Mouse (Mus musculus) lung, embryonic 16.5 days (tissue): ENCODE results near the gene Hacd1. TPM values are rescaled to one million over a fixed set of nuclear protein-coding genes. Genes with fewer than 3 reads are reported as not detected.

Experiments
- ATAC-seq: fragments of 200-750 bp; cut with Nextera tagmentation; 2 replicates; pipeline ENCODE4 v1.8.0; 2017; ENCODE audit warnings: low read depth, mild to moderate bottlenecking, moderate library complexity
- H3K27ac ChIP-seq: fragments of 300-500 bp; sonication (generic); 2 replicates; pipeline ENCODE4 v1.5.1; 2014; ENCODE audit warnings: mild to moderate bottlenecking, control low read depth, low read length
- H3K27me3 ChIP-seq: fragments of 300-500 bp; sonication (generic); 2 replicates; pipeline ENCODE4 v1.6.1; 2014; ENCODE audit warnings: low read depth, low read length, mixed read lengths; ENCODE audit not compliant: control insufficient read depth, insufficient read depth
- H3K36me3 ChIP-seq: fragments of 300-500 bp; sonication (generic); 2 replicates; pipeline ENCODE4 v1.6.1; 2014; ENCODE audit warnings: low read length; ENCODE audit not compliant: control insufficient read depth, insufficient read depth
- H3K4me1 ChIP-seq: fragments of 300-500 bp; sonication (generic); replicated peaks from 2 replicates; pipeline ENCODE4 v1.6.1; 2014; ENCODE audit warnings: low read length, mixed read lengths; ENCODE audit not compliant: control insufficient read depth, insufficient read depth
- H3K4me2 ChIP-seq: fragments of 300-500 bp; sonication (generic); 2 replicates; pipeline ENCODE4 v1.6.1; 2014; ENCODE audit warnings: low read depth, low read length, control low read depth
- H3K4me3 ChIP-seq: fragments of 300-500 bp; sonication (generic); 2 replicates; pipeline ENCODE4 v1.5.1; 2014; ENCODE audit warnings: mild to moderate bottlenecking, low read length, control low read depth
- H3K9ac ChIP-seq: fragments of 300-500 bp; sonication (generic); 2 replicates; pipeline ENCODE4 v1.6.1; 2014; ENCODE audit warnings: low read length, control low read depth
- H3K9me3 ChIP-seq: fragments of 300-500 bp; sonication (generic); 2 replicates; pipeline ENCODE4 v1.6.1; 2016; ENCODE audit warnings: low read length; ENCODE audit not compliant: control insufficient read depth
- WGBS: fragments of 180-500 bp; shearing (Covaris S2); extraction: QIAGEN DNeasy Blood & Tissue Kit; methylation state at CpG from one replicate; pipeline ENCODE4 v1.1.7; 2014; 5-methylcytosine and 5-hydroxymethylcytosine counted together
- polyA plus RNA-seq: library from polyadenylated mRNA; unstranded; fragments of >200 nt; fragmentation: Nextera tagmentation; extraction: Ambion mirVana; gene quantifications from 2 replicates; pipeline ENCODE4 v1.2.1, GENCODE M21; 2015

The Hacd1 gene
- polyA plus RNA-seq, 1 experiment from 2014 or later, result 82.0 TPM

DNA sequence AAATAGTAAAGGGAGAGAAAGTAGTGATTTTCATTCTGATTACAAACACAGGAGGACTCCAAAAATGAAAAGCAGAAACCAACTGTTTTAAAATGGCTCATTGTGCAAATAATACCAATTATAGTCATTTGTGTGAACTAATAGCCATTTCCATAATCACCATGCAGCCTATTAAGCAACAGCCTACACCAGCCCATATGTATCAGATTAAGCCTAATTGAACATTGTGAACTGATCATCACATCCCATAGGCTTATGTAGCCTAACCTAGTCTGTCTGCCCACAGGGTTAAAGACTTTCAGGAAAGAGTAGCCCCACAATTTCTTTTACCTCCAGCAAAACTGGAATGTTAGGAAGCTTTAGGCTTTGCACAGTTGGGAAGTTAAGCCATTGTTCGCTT lies 125.2 kb downstream of the Hacd1 start:
- H3K9ac ChIP-seq, result no peak overlapping the region
- H3K27ac ChIP-seq, result no peak overlapping the region
- no peaks in the 10 kb centered on the region for H3K9me3 ChIP-seq
- no peaks in the 10 kb centered on the region for H3K27me3 ChIP-seq
- WGBS, result 79% methylated on average over 1 of the region's 1 CpGs
- H3K4me2 ChIP-seq, result no peak overlapping the region
- H3K36me3 ChIP-seq, result no peaks in the 10 kb centered on the region
- ATAC-seq, result no peak
- no peaks in the 10 kb centered on the region for H3K4me1 ChIP-seq
- no peak overlapping the region for H3K4me3 ChIP-seq

GRCm38 (mm10) chr2:13888568-13888967 lies 167.4 kb downstream of the Hacd1 start:
- H3K9ac ChIP-seq, result no peak overlapping the region
- no peak overlapping the region for H3K27ac ChIP-seq
- H3K4me2 ChIP-seq, result no peak overlapping the region
- no peak overlapping the region for H3K4me3 ChIP-seq
- no peaks in the 10 kb centered on the region for H3K36me3 ChIP-seq
- H3K9me3 ChIP-seq, result no peaks in the 10 kb centered on the region
- H3K27me3 ChIP-seq, result no peaks in the 10 kb centered on the region
- no peaks in the 10 kb centered on the region for H3K4me1 ChIP-seq
- no peak for ATAC-seq

- Histone ChIP-seq H3K9ac (no peak overlapping the region), H3K27me3 (no peaks in the 10 kb centered on the region), H3K4me3 (no peak overlapping the region), H3K9me3 (no peaks in the 10 kb centered on the region), H3K4me1 (no peaks in the 10 kb centered on the region), H3K4me2 (no peak overlapping the region), H3K36me3 (no peaks in the 10 kb centered on the region), H3K27ac (no peak overlapping the region)
- no peak for ATAC-seq
- 52% methylated on average over 2 of the region's 2 CpGs for WGBS
These were observed 198.5 kb downstream of the Hacd1 start for GRCm38 (mm10) chr2:13857461-13857860.

- WGBS, result 65% methylated on average over 3 of the region's 3 CpGs
- H3K4me2 ChIP-seq, result no peak overlapping the region
- H3K27ac ChIP-seq, result no peak overlapping the region
- no peaks in the 10 kb centered on the region for H3K4me1 ChIP-seq
- H3K36me3 ChIP-seq, result no peaks in the 10 kb centered on the region
- no peak overlapping the region for H3K4me3 ChIP-seq
- H3K9me3 ChIP-seq, result no peaks in the 10 kb centered on the region
- no peak for ATAC-seq
- no peaks in the 10 kb centered on the region for H3K27me3 ChIP-seq
- H3K9ac ChIP-seq, result no peak overlapping the region
These were observed 200.4 kb downstream of the Hacd1 start for GRCm38 (mm10) chr2:13855510-13855909.

GRCm38 (mm10) chr2:13836310-13836709 lies 219.6 kb downstream of the Hacd1 start:
- no peak overlapping the region for H3K4me2 ChIP-seq
- H3K4me1 ChIP-seq, result no peaks in the 10 kb centered on the region
- H3K36me3 ChIP-seq, result no peaks in the 10 kb centered on the region
- no peak overlapping the region for H3K9ac ChIP-seq
- ATAC-seq, result no peak
- no peak overlapping the region for H3K27ac ChIP-seq
- H3K9me3 ChIP-seq, result no peaks in the 10 kb centered on the region
- H3K27me3 ChIP-seq, result no peaks in the 10 kb centered on the region
- 72% methylated on average over 3 of the region's 3 CpGs for WGBS
- H3K4me3 ChIP-seq, result no peak overlapping the region

- no peak overlapping the region for H3K9ac ChIP-seq
- WGBS, result 38% methylated on average over 1 of the region's 1 CpGs
- H3K4me1 ChIP-seq, result no peaks in the 10 kb centered on the region
- H3K27me3 ChIP-seq, result no peaks in the 10 kb centered on the region
- ATAC-seq, result no peak
- no peak overlapping the region for H3K4me2 ChIP-seq
- no peaks in the 10 kb centered on the region for H3K9me3 ChIP-seq
- no peak overlapping the region for H3K27ac ChIP-seq
- no peak overlapping the region for H3K4me3 ChIP-seq
- no peaks in the 10 kb centered on the region for H3K36me3 ChIP-seq
These were observed 220.9 kb downstream of the Hacd1 start for GRCm38 (mm10) chr2:13834989-13835388.

GRCm38 (mm10) chr2:13816645-13817044 lies 239.3 kb downstream of the Hacd1 start:
- Histone ChIP-seq H3K9ac (no peak overlapping the region), H3K27me3 (no peaks in the 10 kb centered on the region), H3K27ac (no peak overlapping the region), H3K9me3 (no peaks in the 10 kb centered on the region), H3K4me3 (no peak overlapping the region), H3K4me2 (no peak overlapping the region), H3K36me3 (no peaks in the 10 kb centered on the region), H3K4me1 (no peaks in the 10 kb centered on the region)
- 78% methylated on average over 2 of the region's 2 CpGs for WGBS
- ATAC-seq, result no peak

GRCm38 (mm10) chr2:13808593-13808992 lies 247.3 kb downstream of the Hacd1 start:
- H3K4me2 ChIP-seq, result no peak overlapping the region
- H3K9ac ChIP-seq, result no peak overlapping the region
- no peaks in the 10 kb centered on the region for H3K27me3 ChIP-seq
- H3K27ac ChIP-seq, result no peak overlapping the region
- no peaks in the 10 kb centered on the region for H3K9me3 ChIP-seq
- H3K36me3 ChIP-seq, result no peaks in the 10 kb centered on the region
- WGBS, result 20% methylated on average over 5 of the region's 5 CpGs
- ATAC-seq, result no peak
- H3K4me1 ChIP-seq, result no peaks in the 10 kb centered on the region
- H3K4me3 ChIP-seq, result no peak overlapping the region

GRCm38 (mm10) chr2:13808008-13808407 lies 247.9 kb downstream of the Hacd1 start:
- no peak overlapping the region for H3K4me2 ChIP-seq
- ATAC-seq, result no peak

GRCm38 (mm10) chr2:13806120-13806519 lies 249.8 kb downstream of the Hacd1 start:
- Histone ChIP-seq H3K9me3 (no peaks in the 10 kb centered on the region), H3K4me2 (no peak overlapping the region), H3K4me1 (no peaks in the 10 kb centered on the region), H3K36me3 (no peaks in the 10 kb centered on the region), H3K27ac (no peak overlapping the region), H3K9ac (no peak overlapping the region), H3K4me3 (no peak overlapping the region), H3K27me3 (no peaks in the 10 kb centered on the region)
- WGBS, result 88% methylated on average over 3 of the region's 3 CpGs
- no peak for ATAC-seq

More at GRCm38 (mm10) chr2:13808008-13808407, 247.9 kb downstream of the Hacd1 start:
- Histone ChIP-seq H3K9ac (no peak overlapping the region), H3K36me3 (no peaks in the 10 kb centered on the region), H3K4me3 (no peak overlapping the region), H3K27ac (no peak overlapping the region), H3K9me3 (no peaks in the 10 kb centered on the region), H3K4me1 (no peaks in the 10 kb centered on the region), H3K27me3 (no peaks in the 10 kb centered on the region)
- 29% methylated on average over 4 of the region's 4 CpGs for WGBS
